Mouse (Mus musculus) myocyte (in vitro differentiated cells): ENCODE results near the gene Ccdc9.

ENCODE experiments used
- MYOD1 ChIP-seq, 3 experiments: IDR thresholded peaks; one replicate each; pipeline ENCODE4 v1.6.1; 2011; ENCODE audit warnings: control low read depth in 2 of 3, low read depth in 2 of 3, mild to moderate bottlenecking in 2 of 3, moderate library complexity in 1 of 3; ENCODE audit not compliant: insufficient read length in 2 of 3, control insufficient read depth in 1 of 3
- MYOG ChIP-seq, 3 experiments: IDR thresholded peaks; one replicate each; pipeline ENCODE4 v1.6.1; 2011; ENCODE audit warnings: control low read depth in 2 of 3, low read depth in 2 of 3, mild to moderate bottlenecking in 2 of 3; ENCODE audit not compliant: insufficient read length in 2 of 3, control insufficient read depth in 1 of 3, insufficient read depth in 1 of 3
- POLR2A ChIP-seq: IDR thresholded peaks from one replicate; pipeline ENCODE4 v1.6.1; 2011; ENCODE audit warnings: low read depth, mild to moderate bottlenecking, control low read depth, moderate library complexity; ENCODE audit not compliant: insufficient read length
- TCF12 ChIP-seq: IDR thresholded peaks from one replicate; pipeline ENCODE4 v1.6.1; 2011; ENCODE audit warnings: mild to moderate bottlenecking, control low read depth; ENCODE audit not compliant: poor library complexity, insufficient read depth, severe bottlenecking

GRCm38 (mm10) chr7:16259110-16259590 lies 27.4 kb downstream of the Ccdc9 start, which contains the start of gene C5ar1:
- TF ChIP-seq MYOG (IDR thresholded peaks at IDR 0.05; ENCODE audit: control insufficient read depth in 1 of 3, insufficient read depth in 1 of 3, insufficient read length in 2 of 3, low read depth in 2 of 3): no peak
- no peak for TF ChIP-seq TCF12
- TF ChIP-seq MYOD1 (IDR thresholded peaks at IDR 0.05; ENCODE audit: control insufficient read depth in 1 of 3, insufficient read length in 2 of 3, low read depth in 2 of 3): no peak
- no peak for TF ChIP-seq POLR2A
